30 mouse cellular contexts compared by ENCODE assay signal in the genomic region with DNA sequence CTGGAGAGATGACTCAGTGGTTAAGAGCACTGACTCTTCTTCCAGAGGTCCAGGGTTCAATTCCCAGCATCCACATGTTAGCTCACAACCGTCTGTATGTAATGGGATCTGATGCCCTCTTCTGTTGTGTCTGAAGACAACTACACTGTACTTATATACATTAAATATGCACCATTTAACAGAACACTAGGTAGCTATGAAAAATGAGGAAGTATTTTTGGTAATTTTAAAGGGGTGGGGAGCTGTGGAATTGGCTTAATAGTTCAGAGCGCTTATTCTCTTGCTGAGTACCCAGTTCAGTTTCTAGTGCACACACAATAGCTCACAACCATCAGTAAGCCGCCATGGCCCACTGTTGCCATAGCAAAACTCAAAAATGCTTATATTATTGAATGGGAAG.
"Had no signal": no experiment of that assay in that cellular context is flagged by ENCODE, and none has a peak within 500 bp of the region (broad histone marks: within the 10 kb centered on the region; RNA-seq: fewer than 3 reads in every experiment).

No protein-coding gene starts in this region.

- H3K4me3 ChIP-seq: left cerebral cortex, adult 2 months; limb, embryonic 10.5 days; limb, embryonic 12.5 days; limb, embryonic 13.5 days; limb, embryonic 15.5 days; liver, embryonic 12.5 days; liver, embryonic 13.5 days; liver, embryonic 15.5 days; lung, embryonic 15.5 days; megakaryocyte, embryonic 14.5 days; midbrain, embryonic 10.5 days; midbrain, embryonic 12.5 days; midbrain, embryonic 13.5 days; midbrain, embryonic 15.5 days; myocyte had no signal

- H3K36me3 ChIP-seq: limb, embryonic 10.5 days; limb, embryonic 12.5 days; limb, embryonic 13.5 days; limb, embryonic 15.5 days; liver, embryonic 12.5 days; liver, embryonic 13.5 days; liver, embryonic 15.5 days; lung, embryonic 15.5 days; midbrain, embryonic 10.5 days; midbrain, embryonic 12.5 days; midbrain, embryonic 13.5 days; midbrain, embryonic 15.5 days had no signal

- DNase-seq: left cerebral cortex, postnatal 4 days; liver; liver, embryonic 13.5 days; liver, postnatal 0 days; lung, adult 18-20 months; lung, adult 2 months; lung, embryonic 14.5 days; lung, postnatal 10 days; lung, postnatal 14 days; lung, postnatal 36 days; lung, postnatal 4 days; midbrain, embryonic 14.5 days had no signal

- H3K27ac ChIP-seq: left cerebral cortex, adult 2 months; limb, embryonic 10.5 days; limb, embryonic 12.5 days; limb, embryonic 13.5 days; limb, embryonic 15.5 days; liver, embryonic 14.5 days; liver, embryonic 15.5 days; lung, embryonic 15.5 days; macrophage; midbrain, embryonic 10.5 days; midbrain, embryonic 12.5 days; midbrain, embryonic 13.5 days; midbrain, embryonic 15.5 days had no signal

- H3K27me3 ChIP-seq: limb, embryonic 12.5 days; limb, embryonic 13.5 days; limb, embryonic 15.5 days; liver, embryonic 12.5 days; liver, embryonic 13.5 days; liver, embryonic 15.5 days; lung, embryonic 15.5 days; midbrain, embryonic 12.5 days; midbrain, embryonic 13.5 days; midbrain, embryonic 15.5 days had no signal

- ATAC-seq: liver, embryonic 12.5 days; liver, postnatal 0 days; lung, postnatal 0 days; midbrain, embryonic 13.5 days; midbrain, embryonic 15.5 days had no signal

- H3K4me2 ChIP-seq: limb, embryonic 12.5 days; limb, embryonic 13.5 days; limb, embryonic 15.5 days; liver, embryonic 11.5 days; liver, embryonic 12.5 days; liver, embryonic 13.5 days; liver, embryonic 15.5 days; lung, embryonic 14.5 days; lung, embryonic 15.5 days; midbrain, embryonic 12.5 days; midbrain, embryonic 13.5 days; midbrain, embryonic 15.5 days had no signal

- H3K9me3 ChIP-seq: limb, embryonic 10.5 days; limb, embryonic 12.5 days; limb, embryonic 13.5 days; limb, embryonic 15.5 days; liver, embryonic 12.5 days; liver, embryonic 13.5 days; liver, embryonic 15.5 days; lung, embryonic 15.5 days; megakaryocyte, embryonic 14.5 days; midbrain, embryonic 10.5 days; midbrain, embryonic 12.5 days; midbrain, embryonic 13.5 days; midbrain, embryonic 15.5 days had no signal

- H3K9ac ChIP-seq: limb, embryonic 12.5 days; limb, embryonic 13.5 days; limb, embryonic 15.5 days; liver, embryonic 12.5 days; liver, embryonic 13.5 days; liver, embryonic 14.5 days; liver, embryonic 15.5 days; liver, postnatal 0 days; lung, embryonic 14.5 days; lung, embryonic 15.5 days; midbrain, embryonic 12.5 days; midbrain, embryonic 13.5 days; midbrain, embryonic 15.5 days had no signal
